Mouse (Mus musculus): ENCODE results near the gene Gm10188.

DNA sequence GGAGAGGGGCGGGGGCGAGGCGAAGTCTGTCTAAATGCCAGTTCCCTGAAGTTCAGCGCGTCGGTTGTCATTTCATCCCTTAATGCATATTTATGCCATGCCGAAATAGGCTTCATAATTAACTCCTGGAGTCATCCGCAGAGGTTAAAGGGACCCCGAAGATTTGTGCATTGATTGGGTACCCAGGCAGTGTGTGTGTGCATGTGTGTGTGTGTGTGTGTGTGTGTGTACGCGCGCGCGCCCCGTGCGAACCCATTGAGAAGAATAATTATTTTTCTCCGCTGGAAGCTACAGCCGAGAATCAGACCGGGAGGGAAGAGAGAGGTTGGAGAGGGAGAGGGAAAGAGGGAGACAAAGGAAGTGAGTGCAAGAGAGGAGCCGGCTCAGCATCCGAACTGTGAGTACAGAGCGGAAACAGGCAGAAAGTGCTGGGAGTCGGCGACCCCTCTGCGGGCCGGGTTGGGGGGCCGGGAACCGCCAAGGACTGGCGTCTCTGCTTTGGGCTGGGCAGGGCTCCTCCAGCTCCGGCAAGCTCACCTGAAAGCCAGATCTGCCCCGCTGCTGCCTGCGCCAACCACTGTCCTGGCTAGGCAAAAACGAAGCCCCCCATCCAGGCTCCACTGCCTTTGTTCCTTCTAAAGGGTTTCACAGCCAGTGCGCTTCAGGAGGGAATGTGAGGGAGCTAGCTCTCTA lies 38.3 kb downstream of the Gm10188 start, which contains the start of the genes Lemd1 and AC124108.1:
- TF ChIP-seq POLR2A (IDR thresholded peaks at IDR 0.05; ENCODE audit: low read depth, low read length) (no peak), CTCF (IDR thresholded peaks at IDR 0.05; ENCODE audit: extremely low read depth, insufficient read depth, insufficient read length, insufficient replicate concordance) (no peak)

All from spleen, adult 2 months (tissue).